Mouse (Mus musculus) heart, embryonic 11.5 days (tissue): ENCODE data around the gene Tgif1. TPM values are rescaled to one million over a fixed set of nuclear protein-coding genes. Genes with fewer than 3 reads are reported as not detected.
A peak's percentile ranks its signal among the peaks of the same experiment; 100 is the strongest.

Source experiments
- ATAC-seq: fragments of 200-750 bp; cut with Nextera tagmentation; replicated peaks from 2 replicates; pipeline ENCODE4 v1.8.0; 2017; ENCODE audit warnings: moderate library complexity; ENCODE audit not compliant: insufficient number of reproducible peaks, low FRiP score, low TSS enrichment
- H3K27ac ChIP-seq: fragments of 300-500 bp; sonication (generic); 2 replicates; pipeline ENCODE4 v1.5.1; 2014; ENCODE audit warnings: mild to moderate bottlenecking, low read depth, low read length
- H3K27me3 ChIP-seq: fragments of 300-500 bp; sonication (generic); 2 replicates; pipeline ENCODE4 v1.6.1; 2014; ENCODE audit warnings: mild to moderate bottlenecking, low read length, mixed read lengths; ENCODE audit not compliant: control insufficient read depth, insufficient read depth
- H3K36me3 ChIP-seq: fragments of 300-500 bp; sonication (generic); 2 replicates; pipeline ENCODE4 v1.6.1; 2014; ENCODE audit warnings: mild to moderate bottlenecking, low read length, moderate library complexity, mixed read lengths; ENCODE audit not compliant: control insufficient read depth, insufficient read depth
- H3K4me1 ChIP-seq: fragments of 300-500 bp; sonication (generic); 2 replicates; pipeline ENCODE4 v1.6.1; 2014; ENCODE audit warnings: low read length; ENCODE audit not compliant: control insufficient read depth, insufficient read depth
- H3K4me2 ChIP-seq: fragments of 300-500 bp; sonication (generic); 2 replicates; pipeline ENCODE4 v1.6.1; 2014; ENCODE audit warnings: mild to moderate bottlenecking, moderate library complexity
- H3K4me3 ChIP-seq: fragments of 300-500 bp; sonication (generic); 2 replicates; pipeline ENCODE4 v1.5.1; 2014; ENCODE audit warnings: low read depth, low read length
- H3K9ac ChIP-seq: fragments of 300-500 bp; sonication (generic); 2 replicates; pipeline ENCODE4 v1.6.1; 2014; ENCODE audit warnings: mild to moderate bottlenecking, low read depth, low read length, moderate library complexity
- H3K9me3 ChIP-seq: fragments of 300-500 bp; sonication (generic); replicated peaks from 2 replicates; pipeline ENCODE4 v1.6.1; 2016; ENCODE audit warnings: low read length; ENCODE audit not compliant: control insufficient read depth
- WGBS: fragments of 180-500 bp; shearing (Covaris S2); extraction: QIAGEN DNeasy Blood & Tissue Kit; methylation state at CpG from one replicate; pipeline ENCODE4 v1.1.7; 2014; ENCODE audit not compliant: insufficient replicate concordance; 5-methylcytosine and 5-hydroxymethylcytosine counted together
- polyA plus RNA-seq: library from polyadenylated mRNA; unstranded; fragments of >200 nt; fragmentation: Nextera tagmentation; extraction: Ambion mirVana; gene quantifications from 2 replicates; pipeline ENCODE4 v1.2.1, GENCODE M21; 2014

Gene Tgif1
- polyA plus RNA-seq, 1 experiment from 2014 or later, result 31.5 TPM

DNA sequence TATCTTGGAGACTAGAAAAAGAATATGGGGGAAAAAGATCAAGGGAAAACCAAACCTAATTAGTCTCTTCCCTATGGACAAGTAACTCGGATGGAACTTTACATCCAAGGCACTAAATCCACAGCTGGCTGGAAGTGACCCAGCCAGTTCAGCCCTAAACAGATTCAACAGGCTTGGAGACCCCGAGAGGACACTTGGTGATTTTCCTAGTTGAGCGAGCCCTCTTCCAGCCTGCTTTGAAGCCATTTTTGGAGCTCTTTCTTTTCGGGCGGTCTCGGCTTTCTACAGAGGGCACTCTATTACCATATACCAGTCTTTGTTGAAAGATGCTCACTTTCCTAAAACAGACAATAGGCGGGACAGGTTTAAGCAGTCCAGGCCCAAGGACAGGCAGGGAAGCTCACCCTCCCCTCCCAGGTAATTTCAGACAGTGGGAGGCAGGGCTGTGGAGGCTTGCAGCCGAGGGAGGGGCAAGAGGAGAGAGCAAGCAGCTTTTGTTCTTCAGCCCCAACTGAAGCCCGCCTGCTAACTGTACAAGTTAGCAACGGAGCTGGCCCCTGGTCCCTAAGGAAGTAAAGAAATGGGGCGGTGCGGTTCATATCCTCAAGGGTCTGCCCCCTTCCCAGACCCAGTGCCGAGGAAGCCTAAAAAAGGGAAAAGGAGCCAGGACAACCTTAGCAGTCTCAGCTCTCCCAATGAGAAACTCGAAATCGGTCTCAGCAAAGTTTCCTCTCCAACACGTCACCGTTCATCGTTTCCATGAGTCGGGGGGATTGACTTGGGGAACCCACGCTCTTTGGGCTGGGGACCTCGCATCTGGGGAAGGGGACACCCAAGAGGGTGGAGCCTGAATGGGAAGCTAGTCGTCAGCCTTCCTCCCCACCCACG is 4.6 kb downstream of the Tgif1 start:
- Histone ChIP-seq H3K4me1 (peaks cover 3% of the 10 kb centered on the region; the same call in 1 of the 2 replicates), H3K9me3 (no peaks in the 10 kb centered on the region), H3K27me3 (no peaks in the 10 kb centered on the region), H3K4me2 (peak overlapping the region; percentile 98), H3K9ac (peak overlapping the region; percentile 81), H3K27ac (peak overlapping the region; percentile 95), H3K36me3 (peaks cover 7% of the 10 kb centered on the region; the same call in 1 of the 2 replicates), H3K4me3 (peak overlapping the region; percentile 66)
- under 1% methylated on average over 23 of the region's 23 CpGs for WGBS
- no peak for ATAC-seq

DNA sequence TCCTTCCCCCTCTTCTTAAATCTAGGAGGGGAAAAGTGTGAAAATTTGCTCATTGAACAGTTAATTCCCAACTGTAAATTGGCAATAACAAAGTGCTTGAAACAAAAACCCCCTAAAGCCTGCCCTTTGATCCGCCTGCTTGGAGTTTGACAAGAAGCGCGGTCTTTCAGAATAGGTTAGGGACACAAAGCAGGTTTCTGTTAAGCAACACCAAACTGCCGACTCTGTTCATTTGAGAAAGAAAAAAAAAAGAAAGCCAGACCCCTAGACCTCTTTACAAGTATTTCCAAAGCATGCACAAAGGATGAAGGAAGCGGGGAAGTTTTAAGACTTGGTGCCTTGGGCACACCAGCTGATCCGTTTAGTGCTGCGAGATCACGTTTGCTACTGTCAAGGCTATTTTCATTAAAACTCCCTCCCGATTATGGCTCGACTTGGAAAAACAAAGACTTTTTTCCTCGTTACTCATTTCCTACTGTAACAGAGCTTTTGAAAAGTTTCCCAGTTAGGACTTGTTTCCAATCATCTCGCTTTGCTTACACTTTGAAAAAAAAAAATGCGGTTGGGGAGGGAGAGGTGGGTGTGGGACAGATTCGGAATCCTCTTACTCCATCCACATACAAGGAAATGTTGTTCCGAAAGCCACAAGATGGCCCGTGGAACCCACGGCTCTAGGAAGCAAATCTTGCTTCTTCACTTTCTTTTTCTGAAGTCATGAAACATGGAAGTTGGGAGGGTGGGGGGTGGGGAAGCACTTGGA is 5.4 kb downstream of the Tgif1 start:
- H3K36me3 ChIP-seq, result peaks cover 10% of the 10 kb centered on the region; the same call in 1 of the 2 replicates
- H3K9me3 ChIP-seq, result no peaks in the 10 kb centered on the region
- WGBS, result 1% methylated on average over 17 of the region's 17 CpGs
- no peaks in the 10 kb centered on the region for H3K27me3 ChIP-seq
- H3K9ac ChIP-seq, result peak overlapping the region; percentile 81
- H3K4me1 ChIP-seq, result peaks cover 3% of the 10 kb centered on the region; the same call in 1 of the 2 replicates
- H3K4me3 ChIP-seq, result peak overlapping the region; percentile 66
- H3K27ac ChIP-seq, result peak overlapping the region; percentile 95
- H3K4me2 ChIP-seq, result peak overlapping the region; percentile 98
- ATAC-seq, result no peak

DNA sequence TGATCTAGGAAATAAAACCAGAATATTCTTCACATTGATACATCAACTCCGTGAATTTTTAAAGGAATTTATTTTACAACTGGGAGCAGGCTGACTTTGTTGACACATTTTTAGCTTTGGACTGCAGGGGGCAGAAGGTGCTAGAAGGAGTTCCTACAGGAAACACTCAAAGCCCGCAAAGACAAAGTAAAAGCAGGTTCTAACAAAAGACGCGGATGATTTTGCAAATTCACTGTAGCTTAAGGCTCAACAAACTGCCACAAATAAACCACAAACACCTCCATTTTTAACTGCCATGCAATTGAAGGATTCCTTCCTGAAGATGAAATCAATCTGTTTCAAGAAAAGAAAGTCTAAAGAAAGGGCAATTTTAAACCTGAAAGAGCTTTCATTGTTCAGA is 6.3 kb downstream of the Tgif1 start:
- Histone ChIP-seq H3K27me3 (no peaks in the 10 kb centered on the region), H3K27ac (no peak overlapping the region), H3K4me2 (peak overlapping the region; percentile 61), H3K9me3 (no peaks in the 10 kb centered on the region), H3K9ac (no peak overlapping the region), H3K4me3 (peak overlapping the region; percentile 16; the same call in 1 of the 2 replicates), H3K4me1 (peaks cover 3% of the 10 kb centered on the region; the same call in 1 of the 2 replicates), H3K36me3 (peaks cover 12% of the 10 kb centered on the region; the same call in 1 of the 2 replicates)
- 6% methylated on average over 4 of the region's 4 CpGs for WGBS
- no peak for ATAC-seq

DNA sequence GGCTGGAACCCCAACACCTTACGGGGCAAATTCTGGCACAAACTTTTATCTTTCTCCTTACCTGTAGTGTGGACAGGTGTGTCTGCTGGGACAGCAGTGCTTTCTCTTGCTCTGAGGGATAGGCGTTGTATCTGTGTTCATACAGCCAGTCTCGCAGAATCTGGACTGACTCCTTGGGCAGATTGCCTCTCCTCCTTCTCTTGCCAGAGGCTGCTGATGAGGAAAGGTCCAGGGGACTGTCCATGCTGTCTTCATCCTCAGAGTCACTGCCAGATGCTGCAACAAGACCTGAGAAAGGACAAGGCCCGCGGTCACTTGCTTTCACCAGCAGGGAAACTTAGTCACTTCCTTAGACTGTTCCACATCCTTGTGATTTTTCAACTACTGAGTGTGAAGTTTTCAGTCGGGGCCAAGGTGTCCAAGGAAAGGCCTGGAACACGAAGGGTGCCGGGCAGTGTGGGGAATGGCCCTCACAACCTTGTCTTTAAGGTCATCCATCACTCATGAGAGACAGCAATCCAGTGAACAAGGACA is 7.2 kb downstream of the Tgif1 start:
- 0 out of 2 replicates have a peak overlapping the region, but pooled peaks have one; percentile 11 for H3K4me2 ChIP-seq
- no peak overlapping the region for H3K27ac ChIP-seq
- H3K27me3 ChIP-seq, result no peaks in the 10 kb centered on the region
- WGBS, result 66% methylated on average over 8 of the region's 8 CpGs
- no peak overlapping the region for H3K4me3 ChIP-seq
- no peak for ATAC-seq
- H3K9me3 ChIP-seq, result no peaks in the 10 kb centered on the region
- H3K4me1 ChIP-seq, result peaks cover 3% of the 10 kb centered on the region; the same call in 1 of the 2 replicates
- H3K9ac ChIP-seq, result no peak overlapping the region
- H3K36me3 ChIP-seq, result peaks cover 12% of the 10 kb centered on the region; the same call in 1 of the 2 replicates

DNA sequence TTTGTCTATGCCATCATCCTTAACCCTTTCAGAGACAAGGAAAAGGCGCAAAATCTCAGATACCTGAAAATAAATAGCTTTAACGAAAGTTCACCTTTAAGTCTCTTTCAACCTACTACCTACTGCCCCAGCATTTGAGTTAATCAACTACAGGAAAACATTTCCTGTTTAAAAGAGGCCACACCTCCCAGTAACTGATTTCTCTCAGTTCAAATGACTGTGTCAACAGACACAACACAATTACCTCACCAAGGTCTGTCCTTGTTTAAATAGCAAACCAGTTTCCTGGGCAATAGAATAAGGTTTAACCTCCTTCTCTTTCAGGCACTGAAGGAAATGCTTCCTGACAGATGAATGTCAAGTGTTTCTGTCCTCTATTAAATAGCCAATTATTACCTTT is 7.8 kb downstream of the Tgif1 start:
- Histone ChIP-seq H3K4me3 (no peak overlapping the region), H3K9me3 (no peaks in the 10 kb centered on the region), H3K36me3 (peaks cover 13% of the 10 kb centered on the region; the same call in 1 of the 2 replicates), H3K4me2 (no peak overlapping the region), H3K27ac (no peak overlapping the region), H3K4me1 (peaks cover 3% of the 10 kb centered on the region; the same call in 1 of the 2 replicates), H3K9ac (no peak overlapping the region), H3K27me3 (no peaks in the 10 kb centered on the region)
- ATAC-seq, result no peak
- WGBS, result 72% methylated on average over 2 of the region's 2 CpGs

DNA sequence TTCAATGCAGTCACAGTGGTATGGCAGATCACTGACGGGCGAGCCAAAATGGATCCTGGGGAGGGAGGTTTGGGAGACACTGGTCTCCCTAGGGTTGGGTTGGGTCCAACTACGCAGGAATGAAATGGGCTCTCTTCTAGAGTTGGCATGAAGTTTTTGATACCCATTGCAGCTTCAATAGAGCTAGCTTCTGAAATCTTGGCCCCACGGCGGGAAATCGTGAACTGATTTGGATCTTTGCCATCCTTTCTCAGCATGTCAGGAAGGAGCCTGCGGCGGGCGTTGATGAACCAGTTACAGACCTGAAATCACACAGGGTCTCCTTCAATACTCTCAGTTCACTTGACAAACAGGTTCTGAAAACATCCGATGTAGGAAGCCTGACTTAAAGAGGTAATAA is 8.4 kb downstream of the Tgif1 start:
- Histone ChIP-seq H3K27me3 (no peaks in the 10 kb centered on the region), H3K9me3 (no peaks in the 10 kb centered on the region), H3K4me3 (no peak overlapping the region), H3K9ac (no peak overlapping the region), H3K4me2 (no peak overlapping the region), H3K36me3 (peaks cover 15% of the 10 kb centered on the region; the same call in 1 of the 2 replicates), H3K4me1 (peaks cover 3% of the 10 kb centered on the region; the same call in 1 of the 2 replicates), H3K27ac (no peak overlapping the region)
- ATAC-seq, result no peak
- 74% methylated on average over 10 of the region's 10 CpGs for WGBS

DNA sequence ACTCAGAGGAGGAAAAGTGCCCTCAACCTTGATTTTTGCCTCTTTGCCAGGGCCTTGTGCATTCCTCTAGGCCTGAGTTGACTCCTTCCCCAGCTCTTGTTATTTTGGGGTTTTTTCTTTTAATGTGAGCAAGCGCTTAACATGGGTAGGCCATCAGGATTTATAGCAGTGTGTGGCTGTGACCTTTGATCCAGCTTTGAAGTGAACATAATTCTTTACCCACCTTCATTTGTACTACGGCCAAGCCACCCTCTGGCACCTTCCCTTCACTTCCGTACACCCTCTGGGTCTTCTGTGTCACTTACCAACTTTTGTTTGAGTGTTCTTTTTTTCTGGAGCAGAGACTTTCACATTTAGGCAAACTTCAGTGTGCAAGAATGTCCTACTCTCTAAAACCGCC is 10.1 kb downstream of the Tgif1 start:
- peaks cover 3% of the 10 kb centered on the region; the same call in 1 of the 2 replicates for H3K4me1 ChIP-seq
- ATAC-seq, result no peak
- no peak overlapping the region for H3K9ac ChIP-seq
- H3K9me3 ChIP-seq, result no peaks in the 10 kb centered on the region
- H3K4me2 ChIP-seq, result no peak overlapping the region
- H3K27ac ChIP-seq, result no peak overlapping the region
- 92% methylated on average over 4 of the region's 4 CpGs for WGBS
- H3K4me3 ChIP-seq, result no peak overlapping the region
- H3K36me3 ChIP-seq, result peaks cover 18% of the 10 kb centered on the region; the same call in 1 of the 2 replicates
- H3K27me3 ChIP-seq, result no peaks in the 10 kb centered on the region

DNA sequence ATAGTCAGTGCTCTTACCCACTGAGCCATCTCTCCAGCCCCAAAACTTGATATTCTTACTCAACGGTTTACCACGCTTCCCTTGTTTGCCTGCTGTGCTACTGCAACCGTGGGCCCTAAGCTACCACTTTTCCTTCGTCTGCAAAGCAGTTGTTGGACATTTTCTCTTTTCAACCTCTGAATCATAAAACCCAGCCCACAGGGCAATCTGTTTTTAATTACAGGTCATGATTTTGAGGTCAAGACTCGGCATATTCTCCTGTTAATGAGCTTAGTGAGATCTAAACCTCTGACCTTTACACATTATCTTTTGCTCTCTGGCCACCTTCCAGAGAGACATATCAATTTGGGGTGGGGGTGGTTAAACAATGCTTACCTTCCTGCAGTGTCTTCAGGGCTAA is 14.8 kb downstream of the Tgif1 start:
- H3K36me3 ChIP-seq, result peaks cover 8% of the 10 kb centered on the region; the same call in 1 of the 2 replicates
- H3K27me3 ChIP-seq, result no peaks in the 10 kb centered on the region
- no peak overlapping the region for H3K4me2 ChIP-seq
- no peaks in the 10 kb centered on the region for H3K4me1 ChIP-seq
- ATAC-seq, result no peak
- H3K9me3 ChIP-seq, result no peaks in the 10 kb centered on the region
- H3K27ac ChIP-seq, result no peak overlapping the region
- 72% methylated on average over 5 of the region's 5 CpGs for WGBS
- H3K9ac ChIP-seq, result no peak overlapping the region
- no peak overlapping the region for H3K4me3 ChIP-seq
